Mouse (Mus musculus) cerebellum, adult 2 months (tissue): ENCODE data around the gene Jkamp.

ENCODE experiments used
- CTCF ChIP-seq: fragments of 200-500 bp; IDR thresholded peaks from 2 replicates; pipeline ENCODE4 v1.5.1; 2011; ENCODE audit warnings: low read depth, mild to moderate bottlenecking, control low read depth, low read length, moderate library complexity, borderline replicate concordance; ENCODE audit not compliant: insufficient read depth
- POLR2A ChIP-seq: fragments of 200-500 bp; IDR thresholded peaks from 2 replicates; pipeline ENCODE4 v1.6.1; 2011; ENCODE audit warnings: low read length, control low read depth, borderline replicate concordance; ENCODE audit not compliant: insufficient read depth

- TF ChIP-seq CTCF (no peak), POLR2A (no peak)
Observed at GRCm38 (mm10) chr12:72069626-72070326, 15.6 kb upstream of the Jkamp start.
